Mouse (Mus musculus) subcutaneous adipose tissue, adult 2 months (tissue): ENCODE results near the gene Akap8. TPM values are rescaled to one million over a fixed set of nuclear protein-coding genes. Genes with fewer than 3 reads are reported as not detected.

Source experiments
- polyA plus RNA-seq: library from polyadenylated mRNA; depleted of rRNA; stranded (reverse); fragments of >200 nt; gene quantifications from 2 replicates; pipeline ENCODE4 v1.2.3, GENCODE M21; 2012; ENCODE audit warnings: low replicate concordance; rRNA removed

The Akap8 gene
- polyA plus RNA-seq, result 47.7 and 91.4 TPM in 2 replicates

DNA sequence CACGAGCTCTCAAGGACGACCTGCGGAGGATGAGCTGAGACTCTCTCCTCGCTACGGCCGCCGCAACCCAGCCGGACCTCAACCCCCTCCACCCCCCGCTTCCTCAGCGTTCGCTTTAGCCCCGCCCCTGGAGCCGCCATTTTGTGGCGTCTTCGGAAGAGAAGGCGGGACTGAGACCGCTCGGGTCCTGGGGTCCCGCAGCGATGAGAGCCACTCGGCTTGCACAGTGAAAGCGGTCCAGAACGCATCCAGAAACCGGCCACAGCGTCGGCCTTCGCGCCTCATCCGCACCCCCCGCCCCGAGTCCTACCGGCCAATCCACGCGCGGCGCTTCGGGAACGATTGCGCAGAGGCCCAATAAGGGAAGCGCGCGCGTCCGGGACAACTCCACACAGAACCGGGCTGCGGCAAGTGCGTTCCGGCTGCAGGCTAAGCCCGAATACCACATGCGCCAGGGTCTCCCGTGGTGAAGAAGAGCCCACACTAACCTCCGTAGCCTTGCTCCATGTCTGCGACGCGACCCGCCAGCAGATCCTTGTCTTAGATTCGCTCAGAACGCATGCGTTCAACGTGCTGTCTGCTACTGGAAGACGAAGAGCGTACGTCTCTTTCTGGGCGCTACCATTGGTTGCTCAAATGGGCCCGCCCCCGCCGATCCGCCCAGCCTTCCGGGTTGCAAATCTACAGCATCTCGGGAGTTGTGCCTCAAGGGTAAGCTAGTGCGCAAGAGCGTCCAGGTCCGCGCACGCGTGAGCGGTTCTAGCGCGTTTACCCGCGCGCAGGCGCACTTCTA lies at the start of gene Akap8:
TSS of gene Akap8 (minus strand) at position 642 of the 793 bp plus-strand sequence.

DNA sequence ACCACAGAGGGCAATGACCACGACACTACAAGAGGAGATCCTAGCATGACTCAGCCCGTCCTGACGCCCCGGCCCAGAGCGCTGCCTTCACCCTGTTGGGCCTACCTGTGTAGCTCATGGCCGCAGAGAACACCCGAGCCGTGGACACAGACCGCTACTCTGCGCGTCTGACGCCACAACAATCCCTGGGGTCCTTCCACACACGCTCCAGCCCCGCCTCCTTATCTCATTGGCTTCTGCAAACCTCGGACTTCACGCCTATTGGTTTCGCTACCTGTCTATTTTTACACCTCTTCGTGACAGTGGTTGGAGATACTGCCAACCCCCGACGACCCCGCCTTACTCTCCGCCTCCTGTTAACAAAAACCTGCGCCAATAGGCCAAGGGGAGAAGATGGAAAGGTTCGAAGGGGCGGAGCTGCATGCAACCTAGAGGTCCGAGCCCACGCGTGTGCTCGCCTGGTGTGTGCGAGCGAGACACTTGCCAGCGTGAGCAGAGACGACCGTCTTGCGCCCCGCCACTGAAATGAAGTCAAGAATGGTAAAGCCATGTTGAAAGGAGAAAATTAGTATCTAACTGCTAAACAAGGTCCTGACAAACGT lies 29.4 kb upstream of the Akap8 start, which contains the start of gene Akap8l:
TSS of gene Akap8l (minus strand) at position 226 of the 602 bp plus-strand sequence.

DNA sequence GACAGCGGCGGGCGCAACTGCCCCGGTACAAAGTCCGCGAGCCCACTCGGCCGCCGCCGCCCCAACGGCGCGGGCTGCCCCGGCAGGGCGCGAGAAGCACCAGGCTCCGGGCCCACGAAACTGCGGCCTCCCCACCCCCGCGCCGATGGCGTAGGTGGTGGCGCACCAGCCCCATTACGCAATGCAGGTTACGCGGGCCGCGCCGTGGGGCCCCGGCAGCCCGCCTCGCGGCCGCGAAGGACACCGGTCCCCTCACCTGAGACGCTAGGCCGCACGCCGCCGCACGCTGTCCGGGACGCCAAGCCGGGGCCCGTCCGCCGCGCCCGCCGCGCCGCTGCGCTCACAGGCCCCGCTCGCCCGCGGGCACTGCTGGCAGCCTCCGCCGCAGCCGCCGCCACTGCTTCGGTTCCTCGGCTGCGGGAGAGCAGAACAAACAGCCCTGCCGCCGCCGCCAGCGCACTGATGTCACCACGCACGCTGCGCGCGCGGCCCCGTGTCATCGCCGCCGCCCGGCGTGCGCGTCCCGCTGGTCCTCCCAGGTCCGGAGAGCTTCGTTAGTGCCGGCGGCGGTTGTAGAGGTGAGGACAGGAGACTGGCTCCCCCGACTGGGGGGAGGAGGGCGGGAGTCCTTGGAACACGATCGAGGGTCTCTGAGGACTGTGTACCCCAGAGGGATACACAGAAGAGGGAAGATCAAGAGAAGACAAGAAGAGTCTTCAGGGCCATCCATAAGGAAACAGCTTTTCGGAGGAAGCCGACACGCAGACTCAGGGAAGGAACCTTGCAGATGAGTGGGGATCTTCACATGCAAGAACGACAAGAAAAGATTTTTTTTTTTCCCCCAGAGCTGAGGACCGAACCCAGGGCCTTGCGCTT lies 36.5 kb downstream of the Akap8 start, which contains the start of gene Brd4:
TSS of gene Brd4 (minus strand) at position 461 of the 876 bp plus-strand sequence.

Other genes with a start within 250 kb of the Akap8 start
- gene Notch3, start 154.4 kb downstream of the Akap8 start, polyA plus RNA-seq, result 50.7 and 68.4 TPM in 2 replicates
- gene Ephx3, start 131.7 kb downstream of the Akap8 start, polyA plus RNA-seq, result 2.2 and 7.0 TPM in 2 replicates
- gene Brd4, start 36.5 kb downstream of the Akap8 start, polyA plus RNA-seq, result 23.2 and 39.1 TPM in 2 replicates
- gene Akap8l, start 29.4 kb upstream of the Akap8 start, polyA plus RNA-seq, result 89.6 and 127 TPM in 2 replicates
- 31.6 and 59.8 TPM in 2 replicates for gene Wiz, start 68.2 kb upstream of the Akap8 start, polyA plus RNA-seq
- gene Rasal3, start 82.3 kb upstream of the Akap8 start, polyA plus RNA-seq, result 4.1 and 8.3 TPM in 2 replicates
- 0.90 and 2.3 TPM in 2 replicates for gene Pglyrp2, start 102.9 kb upstream of the Akap8 start, polyA plus RNA-seq
- gene Cyp4f39, start 131.5 kb upstream of the Akap8 start, polyA plus RNA-seq, result 0.48 and 0.83 TPM in 2 replicates
- gene Cyp4f17, start 184.8 kb upstream of the Akap8 start, polyA plus RNA-seq, result 25.1 and 34.2 TPM in 2 replicates
- 23.3 and 27.7 TPM in 2 replicates for gene Cyp4f16, start 215.3 kb upstream of the Akap8 start, polyA plus RNA-seq